Mouse (Mus musculus) liver, adult 10 weeks (tissue): Measurements from ENCODE around the gene Htra2. TPM values are rescaled to one million over a fixed set of nuclear protein-coding genes. Genes with fewer than 3 reads are reported as not detected.

Experiments
- polyA plus RNA-seq: library from polyadenylated mRNA; stranded (reverse); fragments of 350-450 nt; fragmentation: Illumina TruSeq; extraction: RNeasy Lipid Tissue Mini Kit (QIAGEN cat#74804); gene quantifications from one replicate; pipeline ENCODE4 v1.2.3, GENCODE M21; 2014; ENCODE audit warnings: low read depth, low replicate concordance

The Htra2 gene
- polyA plus RNA-seq = 4.0 TPM

GRCm38 (mm10) chr6:83054871-83055431, at the start of gene Htra2:
TSS of gene Htra2 (minus strand) at chr6:83055273.

GRCm38 (mm10) chr6:83101316-83101687, 46.2 kb upstream of the Htra2 start, which contains the start of the genes Ccdc142 and Gm42688:
TSS of gene Ccdc142 (plus strand) at chr6:83101601.
TSS of gene Gm42688 (plus strand) at chr6:83101617.

GRCm38 (mm10) chr6:83086121-83087035, 31.3 kb upstream of the Htra2 start, which contains the start of gene Lbx2:
TSS of gene Lbx2 (plus strand) at chr6:83086367.

GRCm38 (mm10) chr6:83077630-83078323, 22.7 kb upstream of the Htra2 start, which contains the start of gene Pcgf1:
TSS of gene Pcgf1 (plus strand) at chr6:83077869.

GRCm38 (mm10) chr6:83070247-83070310, 15.0 kb upstream of the Htra2 start, which contains the start of gene Tlx2:
TSS of gene Tlx2 (minus strand) at chr6:83070293.

GRCm38 (mm10) chr6:83057790-83058189, 2.7 kb upstream of the Htra2 start, which contains the start of gene Dqx1:
TSS of gene Dqx1 (plus strand) at chr6:83057844.

GRCm38 (mm10) chr6:83054074-83054851, 810 bp downstream of the Htra2 start, which contains the start of gene Aup1:
TSS of gene Aup1 (plus strand) at chr6:83054521.

GRCm38 (mm10) chr6:83033249-83034185, 21.6 kb downstream of the Htra2 start, which contains the start of the genes Dok1 and Loxl3:
TSS of gene Dok1 (minus strand) at chr6:83033471.
TSS of gene Loxl3 (plus strand) at chr6:83034173.

Other genes starting within 250 kb of the Htra2 start
- not detected for gene Sema4f, start 115.5 kb downstream of the Htra2 start, polyA plus RNA-seq
- gene M1ap, start 108.4 kb downstream of the Htra2 start, polyA plus RNA-seq = not detected
- gene Dok1, start 21.8 kb downstream of the Htra2 start, polyA plus RNA-seq = not detected
- 0.40 TPM for gene Loxl3, start 21.1 kb downstream of the Htra2 start, polyA plus RNA-seq
- gene Aup1, start 752 bp downstream of the Htra2 start, polyA plus RNA-seq = 23.3 TPM
- 1.6 TPM for gene Dqx1, start 2.6 kb upstream of the Htra2 start, polyA plus RNA-seq
- not detected for gene Tlx2, start 15.0 kb upstream of the Htra2 start, polyA plus RNA-seq
- gene Pcgf1, start 22.6 kb upstream of the Htra2 start, polyA plus RNA-seq = 4.5 TPM
- gene Lbx2, start 31.1 kb upstream of the Htra2 start, polyA plus RNA-seq = not detected
- gene Ccdc142, start 46.3 kb upstream of the Htra2 start, polyA plus RNA-seq = not detected
- gene Gm42688, start 46.3 kb upstream of the Htra2 start, polyA plus RNA-seq = 0.61 TPM
- gene Mrpl53, start 53.8 kb upstream of the Htra2 start, polyA plus RNA-seq = 30.5 TPM
- 3.1 TPM for gene Mogs, start 60.2 kb upstream of the Htra2 start, polyA plus RNA-seq
- gene Wbp1, start 66.3 kb upstream of the Htra2 start, polyA plus RNA-seq = 4.3 TPM
- gene Ino80b, start 70.2 kb upstream of the Htra2 start, polyA plus RNA-seq = 0.66 TPM
- gene Rtkn, start 80.2 kb upstream of the Htra2 start, polyA plus RNA-seq = not detected
- 0.34 TPM for gene Wdr54, start 101.1 kb upstream of the Htra2 start, polyA plus RNA-seq
- not detected for gene 1700003E16Rik, start 101.1 kb upstream of the Htra2 start, polyA plus RNA-seq
- gene Dctn1, start 110.6 kb upstream of the Htra2 start, polyA plus RNA-seq = 5.5 TPM
- gene Slc4a5, start 164.6 kb upstream of the Htra2 start, polyA plus RNA-seq = not detected